Mouse (Mus musculus) thymus, adult 2 months (tissue): ENCODE results near the gene Tra2a.

ENCODE experiments used
- CTCF ChIP-seq: fragments of 200-500 bp; IDR thresholded peaks from 2 replicates; pipeline ENCODE4 v1.5.1; 2012; ENCODE audit warnings: mild to moderate bottlenecking, control low read depth, low read length, moderate library complexity, borderline replicate concordance; ENCODE audit not compliant: control insufficient read depth, poor library complexity, insufficient read depth; ENCODE audit errors: extremely low read depth
- POLR2A ChIP-seq: fragments of 200-500 bp; IDR thresholded peaks from 2 replicates; pipeline ENCODE4 v1.6.1; 2012; ENCODE audit warnings: mild to moderate bottlenecking, low read length, control low read depth, moderate library complexity; ENCODE audit not compliant: control insufficient read depth, poor library complexity, insufficient read depth; ENCODE audit errors: extremely low read depth

DNA sequence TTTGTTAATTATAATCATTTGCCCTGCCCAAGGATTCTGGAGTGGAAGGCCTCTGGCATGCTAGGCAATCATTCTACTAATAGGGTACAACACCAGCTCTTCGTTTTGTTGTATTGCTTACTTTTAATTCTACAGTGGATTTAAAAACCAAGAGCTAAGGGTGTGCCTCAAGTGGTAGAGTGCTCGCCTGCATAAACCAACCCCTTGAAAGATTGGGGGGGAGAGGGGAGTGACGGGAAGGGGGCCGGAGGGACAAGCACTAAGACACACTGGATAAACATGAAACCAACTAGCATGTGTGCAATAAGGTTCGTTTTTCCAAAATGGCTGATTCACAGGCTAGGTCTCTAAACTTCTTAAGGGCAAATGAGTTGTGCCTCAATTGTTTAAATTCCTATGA, 52.2 kb downstream of the Tra2a start:
- no peak for TF ChIP-seq POLR2A
- no peak for TF ChIP-seq CTCF
